Mouse (Mus musculus) embryonic facial prominence, embryonic 12.5 days (tissue): Measurements from ENCODE around the gene Emc9. TPM values are rescaled to one million over a fixed set of nuclear protein-coding genes. Genes with fewer than 3 reads are reported as not detected.

Experiments used
- ATAC-seq: fragments of 200-750 bp; cut with Nextera tagmentation; 2 replicates; pipeline ENCODE4 v1.8.0; 2017; ENCODE audit not compliant: insufficient number of reproducible peaks, insufficient read depth, low FRiP score, low TSS enrichment
- H3K27ac ChIP-seq: fragments of 300-500 bp; sonication (generic); 2 replicates; pipeline ENCODE4 v1.5.1; 2016; ENCODE audit warnings: mild to moderate bottlenecking
- H3K27me3 ChIP-seq: fragments of 300-500 bp; sonication (generic); 2 replicates; pipeline ENCODE4 v1.6.1; 2016; ENCODE audit warnings: mild to moderate bottlenecking, moderate library complexity
- H3K36me3 ChIP-seq: fragments of 300-500 bp; sonication (generic); 2 replicates; pipeline ENCODE4 v1.6.1; 2016; ENCODE audit warnings: mild to moderate bottlenecking
- H3K4me1 ChIP-seq: fragments of 300-500 bp; sonication (generic); 2 replicates; pipeline ENCODE4 v1.6.1; 2016
- H3K4me2 ChIP-seq: fragments of 300-500 bp; sonication (generic); replicated peaks from 2 replicates; pipeline ENCODE4 v1.6.1; 2016; ENCODE audit warnings: mild to moderate bottlenecking, moderate library complexity
- H3K4me3 ChIP-seq: fragments of 300-500 bp; sonication (generic); 2 replicates; pipeline ENCODE4 v1.5.1; 2016; ENCODE audit warnings: mild to moderate bottlenecking
- H3K9ac ChIP-seq: fragments of 300-500 bp; sonication (generic); 2 replicates; pipeline ENCODE4 v1.6.1; 2016; ENCODE audit warnings: mild to moderate bottlenecking, moderate library complexity
- H3K9me3 ChIP-seq: fragments of 300-500 bp; sonication (generic); 2 replicates; pipeline ENCODE4 v1.6.1; 2016; ENCODE audit warnings: mild to moderate bottlenecking, moderate library complexity
- WGBS: fragments of 180-500 bp; shearing (Covaris S2); methylation state at CpG from one replicate; pipeline ENCODE4 v1.1.7; 2016; 5-methylcytosine and 5-hydroxymethylcytosine counted together
- polyA plus RNA-seq: library from polyadenylated mRNA; unstranded; fragments of >200 nt; fragmentation: Nextera tagmentation; extraction: Ambion mirVana; gene quantifications from 2 replicates; pipeline ENCODE4 v1.2.1, GENCODE M21; 2016

Gene Emc9
- polyA plus RNA-seq, 1 experiment from 2014 or later: 4.6 TPM

DNA sequence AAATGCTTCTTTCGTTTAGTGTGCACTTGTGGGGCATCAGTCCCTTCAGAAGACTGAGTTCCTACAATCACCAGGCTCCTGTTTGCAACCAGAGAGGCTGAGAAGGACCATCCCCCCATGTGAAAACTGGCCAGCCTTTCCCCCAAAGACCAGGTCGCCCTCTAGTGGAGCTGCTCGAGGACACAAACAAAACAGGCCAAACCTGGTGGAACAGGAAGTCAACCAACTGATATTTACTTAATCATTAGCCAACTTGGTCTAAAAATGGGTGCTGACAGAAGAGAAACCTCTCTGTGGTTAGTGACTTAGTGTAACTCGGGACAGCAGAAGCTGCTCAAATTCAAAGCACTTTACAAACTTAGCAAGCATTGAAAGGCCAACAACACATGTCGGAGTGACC, 28.1 kb downstream of the Emc9 start:
- H3K27ac ChIP-seq: no peak overlapping the region
- H3K27me3 ChIP-seq: no peaks in the 10 kb centered on the region
- no peak for ATAC-seq
- H3K9ac ChIP-seq: no peak overlapping the region
- 28% methylated on average over 5 of the region's 5 CpGs for WGBS
- H3K4me1 ChIP-seq: peaks cover 16% of the 10 kb centered on the region
- no peaks in the 10 kb centered on the region for H3K36me3 ChIP-seq
- no peaks in the 10 kb centered on the region for H3K9me3 ChIP-seq
- no peak overlapping the region for H3K4me2 ChIP-seq
- no peak overlapping the region for H3K4me3 ChIP-seq

GRCm38 (mm10) chr14:55555788-55556187, 29.3 kb downstream of the Emc9 start:
- H3K27me3 ChIP-seq: no peaks in the 10 kb centered on the region
- H3K4me2 ChIP-seq: no peak overlapping the region
- no peak overlapping the region for H3K27ac ChIP-seq
- H3K4me3 ChIP-seq: no peak overlapping the region
- 79% methylated on average over 3 of the region's 3 CpGs for whole genome bisulfite sequencing
- ATAC-seq: no peak
- no peaks in the 10 kb centered on the region for H3K36me3 ChIP-seq
- H3K9ac ChIP-seq: no peak overlapping the region
- H3K9me3 ChIP-seq: no peaks in the 10 kb centered on the region
- H3K4me1 ChIP-seq: peaks cover 6% of the 10 kb centered on the region; the same call in 1 of the 2 replicates

- Histone ChIP-seq H3K36me3 (no peaks in the 10 kb centered on the region), H3K9me3 (no peaks in the 10 kb centered on the region), H3K4me2 (no peak overlapping the region), H3K9ac (no peak overlapping the region), H3K27me3 (no peaks in the 10 kb centered on the region), H3K4me3 (no peak overlapping the region), H3K4me1 (peaks cover 6% of the 10 kb centered on the region; the same call in 1 of the 2 replicates), H3K27ac (no peak overlapping the region)
- ATAC-seq: no peak
These were observed 30.5 kb downstream of the Emc9 start for GRCm38 (mm10) chr14:55554635-55555034.

DNA sequence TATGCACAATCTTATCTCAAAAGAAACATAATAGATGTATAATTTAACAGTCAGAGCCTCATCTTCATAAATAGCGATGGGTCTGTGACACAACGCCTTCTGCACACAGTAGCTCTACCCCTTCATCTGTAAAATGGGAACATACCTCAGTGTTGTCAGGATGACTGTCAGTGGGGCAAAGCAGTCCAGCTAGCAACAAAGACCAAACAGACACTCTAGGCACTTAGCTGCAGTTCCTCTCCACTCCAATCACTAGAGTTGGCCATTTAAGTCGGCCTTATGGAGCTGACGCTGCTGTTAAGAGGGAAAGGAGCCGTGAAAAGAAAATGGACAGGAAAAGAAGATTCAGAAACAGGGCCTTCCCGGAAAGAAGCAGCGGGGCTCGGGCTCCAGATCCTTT, 33.3 kb downstream of the Emc9 start:
- WGBS: 94% methylated on average over 8 of the region's 8 CpGs
- peaks cover 2% of the 10 kb centered on the region; the same call in 1 of the 2 replicates for H3K4me1 ChIP-seq
- no peak overlapping the region for H3K9ac ChIP-seq
- ATAC-seq: no peak
- H3K9me3 ChIP-seq: no peaks in the 10 kb centered on the region
- no peak overlapping the region for H3K27ac ChIP-seq
- H3K4me2 ChIP-seq: no peak overlapping the region
- H3K36me3 ChIP-seq: peaks cover 20% of the 10 kb centered on the region
- no peaks in the 10 kb centered on the region for H3K27me3 ChIP-seq
- no peak overlapping the region for H3K4me3 ChIP-seq

DNA sequence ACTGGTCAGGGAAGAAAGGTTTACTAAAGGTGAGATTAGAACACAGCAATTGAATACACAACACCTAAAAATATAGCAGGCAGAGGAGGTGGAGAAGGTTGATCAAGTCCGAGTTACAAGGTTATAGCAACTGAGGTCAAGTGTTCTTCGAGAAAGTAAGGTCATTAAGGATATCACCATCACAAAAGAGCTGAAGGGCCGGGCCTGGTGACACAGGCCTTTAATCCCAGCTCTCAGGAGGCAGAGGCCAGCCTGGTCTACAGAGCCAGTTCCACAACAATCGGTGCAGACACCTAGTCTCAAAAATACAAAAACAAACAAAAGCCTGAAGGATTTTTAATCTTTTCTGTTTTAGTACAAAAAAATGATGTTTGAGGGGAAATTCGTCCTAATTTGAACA, 33.8 kb downstream of the Emc9 start:
- ATAC-seq: no peak
- WGBS: 75% methylated on average over 5 of the region's 5 CpGs
- Histone ChIP-seq H3K27ac (no peak overlapping the region), H3K4me3 (no peak overlapping the region), H3K4me1 (no peaks in the 10 kb centered on the region), H3K9ac (no peak overlapping the region), H3K36me3 (peaks cover 20% of the 10 kb centered on the region), H3K27me3 (no peaks in the 10 kb centered on the region), H3K4me2 (no peak overlapping the region), H3K9me3 (no peaks in the 10 kb centered on the region)

DNA sequence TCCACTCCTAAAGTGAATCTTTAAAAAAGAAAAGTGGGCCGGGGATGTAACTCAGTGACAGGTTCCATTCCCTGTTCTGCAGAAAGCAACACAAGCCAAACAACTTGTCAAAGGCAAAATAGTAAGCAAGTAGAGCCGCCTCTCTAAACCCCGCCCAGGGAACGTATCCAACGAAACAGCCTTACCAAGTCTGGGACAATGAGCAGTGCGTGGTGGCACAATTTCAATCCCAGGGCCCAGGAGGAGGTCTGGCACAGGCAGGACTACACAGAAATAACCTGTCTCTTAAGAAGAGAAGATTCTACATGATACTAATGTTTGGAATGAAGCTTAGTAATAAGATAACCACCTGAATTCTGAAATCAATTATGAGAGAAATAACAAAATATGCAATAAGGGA, 34.9 kb downstream of the Emc9 start:
- Histone ChIP-seq H3K36me3 (peaks cover 29% of the 10 kb centered on the region), H3K4me2 (no peak overlapping the region), H3K4me1 (no peaks in the 10 kb centered on the region), H3K27me3 (no peaks in the 10 kb centered on the region), H3K4me3 (no peak overlapping the region), H3K27ac (no peak overlapping the region), H3K9ac (no peak overlapping the region), H3K9me3 (no peaks in the 10 kb centered on the region)
- WGBS: 86% methylated on average over 6 of the region's 6 CpGs
- no peak for ATAC-seq

GRCm38 (mm10) chr14:55544334-55544733, 40.8 kb downstream of the Emc9 start:
- Histone ChIP-seq H3K9me3 (no peaks in the 10 kb centered on the region), H3K27me3 (no peaks in the 10 kb centered on the region), H3K4me1 (peaks cover 11% of the 10 kb centered on the region), H3K9ac (no peak overlapping the region), H3K36me3 (peaks cover 49% of the 10 kb centered on the region), H3K4me2 (no peak overlapping the region), H3K27ac (no peak overlapping the region), H3K4me3 (no peak overlapping the region)
- ATAC-seq: no peak
- 86% methylated on average over 9 of the region's 9 CpGs for WGBS

DNA sequence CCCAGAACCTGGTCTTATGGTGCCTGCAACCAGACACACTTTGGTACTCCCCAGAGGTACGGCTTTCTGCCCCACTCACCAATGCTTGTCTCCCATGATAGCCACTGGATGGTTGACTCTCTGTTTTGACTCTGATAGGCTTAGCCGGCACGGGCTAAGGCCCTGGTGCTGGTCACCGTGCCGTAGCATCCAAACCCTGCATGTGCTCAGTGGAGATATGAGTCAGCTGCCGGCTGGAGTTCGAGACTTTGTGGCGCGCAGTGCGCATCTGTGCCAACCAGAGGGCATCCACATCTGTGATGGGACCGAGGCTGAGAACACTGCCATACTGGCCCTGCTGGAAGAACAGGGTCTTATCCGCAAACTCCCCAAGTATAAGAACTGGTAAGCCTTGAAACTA, 42.8 kb downstream of the Emc9 start:
- Histone ChIP-seq H3K9me3 (no peaks in the 10 kb centered on the region), H3K4me3 (no peak overlapping the region), H3K4me1 (peaks cover 11% of the 10 kb centered on the region), H3K36me3 (peaks cover 29% of the 10 kb centered on the region), H3K4me2 (no peak overlapping the region), H3K9ac (no peak overlapping the region), H3K27ac (no peak overlapping the region), H3K27me3 (no peaks in the 10 kb centered on the region)
- no peak for ATAC-seq
- WGBS: 97% methylated on average over 12 of the region's 12 CpGs

GRCm38 (mm10) chr14:55540787-55541321, 44.2 kb downstream of the Emc9 start:
- no peaks in the 10 kb centered on the region for H3K27me3 ChIP-seq
- peak overlapping the region; percentile 70 for H3K9ac ChIP-seq
- H3K27ac ChIP-seq: peak overlapping the region; percentile 84
- peak; percentile 42 for ATAC-seq
- peak overlapping the region; percentile 57 for H3K4me3 ChIP-seq
- H3K9me3 ChIP-seq: no peaks in the 10 kb centered on the region
- H3K4me2 ChIP-seq: peak overlapping the region; percentile 75
- 7% methylated on average over 10 of the region's 10 CpGs for WGBS
- peaks cover 26% of the 10 kb centered on the region for H3K36me3 ChIP-seq
- peaks cover 11% of the 10 kb centered on the region for H3K4me1 ChIP-seq

DNA sequence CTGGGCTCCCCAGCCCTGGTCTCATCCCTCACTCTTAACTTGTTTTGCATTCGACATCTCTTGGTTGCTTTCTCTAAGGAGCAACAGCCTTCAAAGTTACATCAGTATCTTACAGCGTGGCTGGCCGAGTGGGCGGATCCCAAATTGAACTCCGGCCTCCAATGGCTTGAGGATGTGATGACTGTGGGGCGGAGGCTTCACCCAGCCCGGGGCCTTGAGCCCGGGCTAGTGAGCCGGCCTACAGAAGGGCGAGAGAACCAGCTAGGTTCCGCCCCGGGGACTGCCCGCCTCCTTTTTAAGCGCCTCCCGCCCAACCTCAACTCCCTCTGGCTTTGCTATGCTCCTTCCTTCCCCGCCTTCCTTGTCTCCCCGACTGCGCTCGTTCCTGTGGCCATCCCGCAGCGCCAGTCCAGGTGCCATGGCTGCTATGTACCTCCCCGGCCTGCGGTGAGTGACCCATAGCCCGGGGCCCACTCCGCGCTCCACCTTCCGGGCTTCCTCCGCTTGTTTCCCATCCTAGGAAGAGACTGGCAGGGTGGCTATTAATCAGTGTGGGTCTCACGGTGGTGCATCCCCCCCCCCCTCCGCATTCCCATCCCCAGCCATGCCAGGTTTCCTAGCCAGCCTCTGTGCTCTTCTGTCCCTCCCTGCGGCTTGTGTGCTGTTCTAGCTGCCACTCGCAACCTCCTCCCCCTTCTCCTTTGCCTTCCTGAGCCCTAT, 44.9 kb downstream of the Emc9 start, which contains the start of gene Pck2:
Pck2 (plus strand) TSS at position 200 of the 720 bp plus-strand sequence.
- peak; percentile 89 for ATAC-seq
- whole genome bisulfite sequencing: 0% methylated on average over 32 of the region's 32 CpGs
- H3K27me3 ChIP-seq: no peaks in the 10 kb centered on the region
- peak within 1 kb of the TSS; percentile 84 for H3K27ac ChIP-seq
- H3K4me1 ChIP-seq: peaks cover 11% of the 10 kb centered on the region
- H3K4me2 ChIP-seq: peak within 1 kb of the TSS; percentile 75
- peak within 1 kb of the TSS; percentile 57 for H3K4me3 ChIP-seq
- peak within 1 kb of the TSS; percentile 70 for H3K9ac ChIP-seq
- H3K9me3 ChIP-seq: no peaks in the 10 kb centered on the region
- H3K36me3 ChIP-seq: peaks cover 20% of the 10 kb centered on the region

- no peaks in the 10 kb centered on the region for H3K36me3 ChIP-seq
- no peaks in the 10 kb centered on the region for H3K27me3 ChIP-seq
- WGBS: 49% methylated on average over 6 of the region's 6 CpGs
- H3K4me1 ChIP-seq: peaks cover 6% of the 10 kb centered on the region
- H3K9me3 ChIP-seq: no peaks in the 10 kb centered on the region
- no peak overlapping the region for H3K27ac ChIP-seq
- ATAC-seq: no peak
- no peak overlapping the region for H3K9ac ChIP-seq
- no peak overlapping the region for H3K4me3 ChIP-seq
- no peak overlapping the region for H3K4me2 ChIP-seq
These were observed 48.9 kb downstream of the Emc9 start for GRCm38 (mm10) chr14:55536116-55536745.
